Mouse (Mus musculus): ENCODE results near the gene Hdac11.
"Not testable (repeated sequence)": the region's sequence is repeated elsewhere in the genome, so short reads cannot be mapped to it uniquely, and the experiment has no call there.

The Hdac11 gene

DNA sequence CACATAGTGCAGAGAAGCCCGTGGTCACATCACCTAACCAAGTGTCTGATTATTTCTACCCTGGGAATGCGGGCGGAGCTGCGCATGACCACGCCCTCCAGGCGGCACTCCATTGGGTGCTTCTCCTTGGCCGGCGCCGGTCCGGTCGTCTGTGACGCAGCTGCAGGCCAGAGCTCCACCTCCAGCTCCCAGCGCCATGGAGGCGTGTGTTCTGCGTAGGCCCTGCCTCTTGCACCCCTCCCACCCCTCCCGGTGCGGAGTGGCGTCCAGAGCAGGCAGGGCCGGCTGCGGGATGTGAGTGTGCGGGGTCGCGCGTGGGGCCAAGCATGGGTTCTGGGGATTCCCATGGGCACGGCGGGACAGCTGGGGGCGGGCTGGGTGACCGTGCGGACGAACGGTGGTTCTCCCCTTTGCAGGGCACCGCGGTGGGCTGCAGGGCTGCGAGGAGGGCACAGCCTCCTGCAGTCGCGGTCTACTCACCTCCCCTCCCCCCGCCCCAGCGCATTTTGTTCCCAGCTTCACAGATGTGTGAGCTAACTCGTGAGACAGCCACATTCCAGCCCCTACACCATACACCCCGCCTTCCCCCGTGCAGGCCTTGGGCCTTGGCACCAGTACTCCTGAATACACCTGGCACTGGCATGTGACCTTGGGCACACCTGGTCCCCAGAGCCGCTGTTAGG, at the start of gene Hdac11:
Gene Hdac11, plus strand, starts transcription at position 112 of the 683 bp plus-strand sequence.
- peak; percentile 94 to 96 for DNase-seq

DNA sequence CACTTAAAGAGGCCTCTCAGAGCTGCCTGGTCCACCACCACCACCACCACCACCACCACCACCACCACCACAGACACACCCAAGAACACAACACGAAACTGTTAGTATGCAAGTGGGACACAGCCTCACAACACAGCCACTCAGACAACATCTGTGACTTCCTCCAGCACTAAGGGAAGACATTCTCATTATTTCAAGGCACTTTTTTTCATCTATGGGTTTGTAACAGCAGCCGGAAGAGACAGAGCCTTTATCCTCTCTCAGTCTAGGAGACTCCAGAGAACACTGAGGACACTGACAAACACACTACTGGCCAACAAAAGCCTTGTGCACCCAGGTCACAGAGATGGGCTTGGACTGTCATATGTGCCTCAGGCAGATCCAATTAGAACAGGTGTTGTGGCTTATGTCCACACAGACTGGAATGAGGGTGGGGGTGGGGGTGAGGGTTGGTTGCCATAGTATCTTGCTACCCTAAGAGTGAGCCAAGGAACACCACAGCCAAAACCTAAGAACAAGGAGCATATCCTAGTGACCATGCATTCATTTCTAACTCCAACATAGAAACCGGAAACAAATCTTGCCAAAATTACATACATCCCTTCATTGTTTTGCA, 48.1 kb upstream of the Hdac11 start:
- DNase-seq: no peak

DNA sequence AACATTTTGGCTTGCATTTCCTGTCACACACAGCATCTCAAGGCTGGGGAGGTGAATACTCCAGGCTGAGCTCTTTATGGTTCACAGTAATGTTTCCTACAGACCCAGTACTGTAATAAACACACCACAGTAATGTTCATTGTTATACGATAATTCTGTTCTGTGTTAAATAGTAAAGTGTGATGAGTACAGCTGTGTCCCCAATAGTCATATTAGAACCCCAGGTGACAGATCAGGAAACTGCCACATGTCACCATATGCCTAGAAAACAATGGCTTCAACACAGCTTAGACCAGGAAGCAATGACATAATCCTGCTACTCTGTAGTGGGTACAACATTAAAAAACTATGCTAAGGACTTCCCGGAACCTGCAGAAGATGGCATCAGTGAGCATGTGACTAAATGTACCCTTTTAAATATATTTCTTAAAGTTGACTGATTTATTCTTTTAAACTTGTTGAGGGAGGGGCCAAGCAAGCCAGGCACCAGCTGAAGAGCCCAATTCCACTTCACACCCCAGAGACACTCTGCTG, 47.5 kb upstream of the Hdac11 start:
- no peak for DNase-seq

DNA sequence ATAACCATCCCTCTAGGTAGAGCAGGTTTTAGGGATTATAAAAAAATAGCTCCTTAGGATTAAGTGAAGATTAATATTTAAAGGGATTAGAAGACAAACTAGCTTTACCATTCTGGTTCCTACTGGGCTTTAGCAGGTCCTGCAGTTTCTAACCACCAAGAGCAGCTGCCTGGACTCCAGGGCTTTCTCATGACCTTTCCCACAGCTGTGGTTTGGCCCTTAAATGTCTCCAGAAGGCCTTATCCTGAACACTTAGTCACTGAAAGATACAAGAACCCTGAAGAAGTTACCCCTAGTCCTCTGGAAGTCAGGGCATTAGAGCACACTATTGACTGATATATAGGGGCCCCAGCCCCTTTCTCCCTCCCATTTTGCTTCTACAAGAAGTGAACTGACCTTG, 47.0 kb upstream of the Hdac11 start:
- DNase-seq: no peak

DNA sequence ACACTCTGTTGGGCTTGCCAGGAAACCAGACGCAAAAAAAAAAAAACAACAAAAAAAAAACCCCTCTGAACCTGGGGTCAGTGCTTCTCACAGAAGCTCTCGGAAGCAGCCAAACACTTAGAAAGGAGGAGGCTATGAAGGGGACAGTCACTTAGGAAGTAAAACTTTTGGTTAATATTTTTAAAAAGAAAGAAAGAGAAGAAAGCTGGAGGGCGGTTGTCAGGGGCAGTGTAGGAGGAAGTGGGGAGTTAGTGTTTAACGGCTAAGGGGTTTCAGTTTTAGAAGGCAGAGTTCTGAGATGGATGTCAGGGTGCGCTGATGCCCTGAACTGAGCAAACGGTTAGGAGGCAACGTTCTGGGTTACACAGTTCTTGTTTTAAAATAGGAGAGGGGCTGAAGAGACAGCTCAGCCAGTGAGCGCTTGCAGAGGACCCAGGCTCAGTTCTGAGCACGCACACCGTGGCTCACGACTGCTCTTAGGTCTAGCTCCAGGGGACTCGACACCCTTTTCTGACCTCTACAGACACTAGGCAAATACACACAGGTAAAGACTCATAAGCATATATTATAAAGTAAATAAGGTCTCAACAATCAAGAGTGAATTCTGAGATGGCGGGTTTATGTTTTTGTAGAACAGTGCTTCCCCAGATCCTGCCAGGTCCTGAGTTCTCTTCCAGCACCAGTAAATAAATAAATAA, 46.0 kb upstream of the Hdac11 start:
- DNase-seq: no peak

DNA sequence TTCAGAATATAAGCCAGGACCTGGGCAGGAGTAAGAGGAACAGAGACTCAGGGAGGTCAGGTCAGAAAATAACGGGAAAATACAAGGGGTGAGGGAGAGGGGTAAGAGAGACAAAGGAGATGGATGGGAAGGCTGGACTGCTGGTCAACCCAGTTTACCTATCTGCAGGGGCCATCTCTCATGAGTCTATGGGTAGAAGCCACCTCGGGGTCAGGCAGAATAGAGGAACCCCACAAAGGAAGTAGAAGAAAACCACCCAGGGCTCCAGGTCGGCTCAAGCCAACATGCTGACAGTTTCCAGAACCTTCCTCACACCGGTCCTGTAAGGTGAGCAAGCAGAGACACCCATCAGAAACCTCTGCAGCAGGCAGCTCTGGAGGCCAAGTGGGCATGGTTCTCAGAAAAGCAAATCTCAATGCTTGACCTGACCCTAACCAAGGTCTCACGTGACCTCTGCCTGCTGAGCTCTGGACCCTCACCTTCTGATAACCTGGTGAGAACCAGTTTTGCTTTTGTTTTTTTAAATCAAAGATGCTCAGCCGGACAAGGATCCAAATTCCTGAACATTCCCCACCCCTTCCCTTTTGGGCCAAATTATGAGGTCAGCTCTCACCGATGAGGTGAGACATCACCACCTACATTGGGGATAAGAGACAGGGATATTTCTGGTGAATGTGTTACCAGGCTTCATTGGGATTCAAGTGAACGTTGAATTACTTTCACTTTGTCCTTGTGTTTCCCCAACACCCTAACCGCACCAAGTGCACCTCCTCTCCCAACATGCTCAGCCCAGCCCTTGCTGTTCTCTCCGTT, 45.1 kb upstream of the Hdac11 start:
- DNase-seq: no peak

DNA sequence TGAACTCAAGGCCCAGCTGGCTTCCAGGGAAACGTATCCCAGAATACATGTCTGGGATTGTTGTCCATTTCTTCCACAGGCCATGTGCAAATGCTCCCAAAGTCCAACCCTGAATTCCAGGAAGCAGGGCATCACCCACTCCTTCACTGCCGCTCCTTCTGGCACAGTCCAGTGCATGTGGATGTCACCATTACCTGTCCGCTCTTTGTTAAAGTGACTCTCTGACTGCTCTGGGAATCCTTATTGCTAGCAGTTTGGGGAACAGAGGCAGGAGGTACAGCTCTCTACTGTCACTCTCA, 44.6 kb upstream of the Hdac11 start:
- no peak for DNase-seq

DNA sequence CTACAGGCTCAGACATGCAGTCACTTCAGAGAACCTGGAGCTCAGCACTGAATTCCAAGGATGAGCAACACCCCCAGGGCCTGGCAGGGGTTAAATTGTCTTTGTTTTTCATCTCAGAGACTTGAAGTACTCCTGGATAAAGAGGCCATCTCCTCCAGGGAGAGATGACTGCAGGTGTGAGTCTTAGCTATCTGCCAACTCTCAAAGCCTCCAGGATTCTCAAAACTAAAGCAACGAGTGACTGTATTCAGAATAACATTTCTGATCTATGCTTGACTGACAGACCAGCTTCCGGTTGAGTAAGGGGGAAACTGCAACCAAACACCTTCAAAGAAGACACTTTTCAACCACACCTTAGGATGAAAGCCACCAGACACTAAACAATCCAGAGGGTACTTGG, 41.7 kb upstream of the Hdac11 start:
- no peak for DNase-seq

DNA sequence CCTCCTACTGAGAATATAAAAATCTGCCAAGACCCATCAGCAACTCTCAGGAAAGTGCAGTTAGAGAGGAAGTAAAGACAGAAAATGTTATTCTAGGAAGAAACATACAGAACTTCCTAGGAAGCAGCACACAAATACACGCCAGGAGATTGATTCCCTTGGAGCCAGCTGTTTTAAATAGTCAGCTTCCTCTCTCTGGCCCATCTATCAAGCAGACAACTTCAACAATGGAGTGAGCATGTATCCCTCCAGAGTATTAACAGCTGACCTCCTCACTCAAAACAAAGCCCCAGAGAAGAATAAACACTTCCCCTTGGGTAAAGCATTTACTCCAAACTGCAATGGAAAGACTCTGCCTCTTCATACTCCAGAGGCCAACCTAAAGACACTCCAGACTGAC, 41.3 kb upstream of the Hdac11 start:
- DNase-seq: no peak

DNA sequence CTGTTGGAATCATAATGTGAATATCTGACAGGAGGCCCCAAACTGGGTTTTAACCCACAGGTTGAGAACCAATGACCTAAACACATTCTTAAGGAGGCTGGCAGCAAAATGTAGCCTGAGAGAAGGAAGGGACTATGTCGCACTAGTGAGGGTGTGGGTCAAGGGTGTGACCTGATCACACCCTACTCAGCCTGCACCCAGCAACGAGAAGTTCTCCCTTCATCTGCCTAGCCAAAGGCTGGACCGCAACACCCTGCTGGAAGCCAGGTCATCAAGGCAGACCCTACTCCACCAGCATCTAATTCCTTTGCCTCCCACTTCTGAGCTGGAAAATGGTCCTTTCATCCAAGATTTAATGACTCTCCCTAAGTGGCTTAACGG, 40.6 kb upstream of the Hdac11 start:
- no peak for DNase-seq

DNA sequence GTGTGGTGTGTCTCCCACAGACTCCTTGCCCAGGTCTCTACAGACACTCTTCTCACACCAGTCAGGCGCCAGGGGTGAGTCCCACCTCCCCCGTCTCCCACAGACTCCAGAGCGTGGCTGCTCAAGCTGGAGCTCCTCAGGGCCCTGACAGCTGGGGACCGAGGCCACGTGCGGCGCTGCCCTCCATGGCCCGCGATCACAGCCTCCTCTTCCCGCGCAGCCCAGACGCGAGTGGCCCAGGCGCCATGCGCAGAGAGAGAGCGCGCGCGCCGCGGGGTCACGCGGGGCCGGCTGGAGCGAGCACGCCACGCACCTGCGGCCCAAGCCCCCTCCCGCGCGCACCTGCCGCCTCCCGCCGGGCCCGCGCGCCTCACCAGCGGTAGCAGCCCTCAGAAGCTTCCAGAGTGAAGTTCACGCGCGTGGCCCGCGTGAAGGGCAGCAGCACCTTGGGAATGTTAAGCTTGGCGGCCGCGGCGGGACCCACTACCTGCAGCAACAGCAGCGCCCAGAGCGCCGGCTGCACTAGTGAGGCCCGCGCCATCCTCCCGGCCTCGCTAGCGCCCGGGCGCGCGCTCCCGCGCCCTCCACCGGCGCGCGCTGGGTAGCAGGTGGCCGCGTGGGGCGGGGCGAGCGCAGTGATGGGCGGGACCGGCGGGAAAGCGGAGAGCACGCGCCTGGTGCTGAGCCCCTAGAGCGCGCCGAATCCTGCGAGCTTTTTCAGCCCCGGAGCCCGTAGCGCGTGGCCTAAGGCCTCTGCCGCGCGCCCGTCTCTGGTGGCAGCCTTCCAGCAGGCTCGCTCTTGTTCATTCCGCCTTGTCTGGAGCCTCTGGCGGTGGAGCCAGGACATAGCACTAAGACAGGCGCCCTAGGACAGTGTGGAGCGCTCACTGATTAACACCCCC, 40.0 kb upstream of the Hdac11 start, which contains the start of gene Nup210:
Gene Nup210, minus strand, starts transcription at position 586 of the 902 bp plus-strand sequence.
- DNase-seq: peak; percentile 96 to 97

DNA sequence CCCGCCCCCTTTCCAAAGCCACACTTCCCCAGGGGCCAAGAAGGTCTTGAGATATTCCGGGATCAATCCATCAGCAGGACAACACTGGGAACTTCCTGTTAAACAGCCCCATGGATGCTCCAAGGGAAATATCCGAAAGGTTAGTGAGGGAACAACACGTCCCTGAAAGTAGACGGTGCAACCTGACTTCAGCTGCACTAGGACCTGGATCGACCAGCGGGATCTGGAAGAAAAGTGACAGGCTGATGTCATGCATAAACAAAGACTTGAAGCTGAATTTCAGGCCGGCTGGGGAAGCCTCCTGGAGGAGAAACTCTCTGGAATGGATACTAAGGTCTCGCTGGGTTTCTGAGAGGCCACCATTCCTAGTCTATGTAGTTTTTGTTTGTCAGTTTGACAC, 39.3 kb upstream of the Hdac11 start:
- no peak for DNase-seq

DNA sequence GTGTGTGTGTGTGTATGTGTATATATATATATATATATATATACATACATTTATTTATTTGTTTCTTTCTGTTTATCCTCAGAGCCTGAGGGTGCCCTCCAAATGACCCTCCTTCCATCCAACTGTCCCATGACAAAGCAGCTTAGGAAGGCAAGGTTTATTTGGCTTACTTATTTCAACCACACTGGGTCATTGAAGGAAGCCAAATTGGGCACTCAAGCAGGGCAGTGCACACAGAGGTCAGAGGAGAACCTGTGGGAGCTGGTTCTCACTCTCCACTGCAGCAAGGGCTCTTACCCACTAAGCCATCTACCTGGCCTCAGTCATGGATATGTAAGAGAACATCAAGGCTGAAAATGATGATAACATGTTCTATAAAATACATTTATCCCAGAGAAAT, 37.9 kb upstream of the Hdac11 start:
- peak; percentile 59 to 63 for DNase-seq

DNA sequence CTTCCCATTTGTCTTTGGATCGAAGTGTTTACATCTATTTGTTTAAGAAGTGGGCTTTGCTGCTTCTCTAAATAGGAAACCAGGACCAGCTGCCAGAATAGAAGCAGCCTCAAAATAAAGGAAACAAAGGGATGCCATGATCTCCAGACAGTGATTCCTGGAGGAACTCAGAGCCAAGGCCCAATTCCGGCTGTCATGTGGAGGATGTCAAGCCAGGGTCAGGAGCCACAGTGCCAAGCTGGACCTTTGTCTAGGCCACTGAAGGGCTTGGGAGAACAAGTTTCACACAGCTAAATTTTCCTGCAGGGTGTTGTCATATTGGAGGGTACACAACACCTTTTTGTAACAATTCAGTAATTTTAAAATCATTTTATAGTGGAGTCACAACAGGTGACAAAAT, 36.3 kb upstream of the Hdac11 start:
- DNase-seq: no peak

DNA sequence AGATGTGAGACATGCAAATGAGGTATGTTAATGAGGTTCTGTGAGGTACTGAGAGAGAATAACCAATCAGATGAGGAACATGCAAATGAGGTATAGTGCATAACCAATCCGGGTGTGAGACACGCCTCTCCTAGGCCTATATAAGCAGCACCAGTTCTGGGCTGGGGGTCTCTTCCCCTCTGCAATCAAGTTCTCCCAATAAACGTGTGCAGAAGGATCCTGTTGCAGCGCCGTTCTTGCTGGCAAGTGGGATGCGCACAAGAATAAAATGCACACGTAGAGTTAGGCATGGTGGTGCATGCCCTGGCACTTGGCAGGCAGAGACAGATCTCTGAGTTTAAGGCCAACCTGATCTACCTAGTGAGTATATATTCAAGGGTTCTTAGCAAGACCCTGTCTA, 35.4 kb upstream of the Hdac11 start:
- not testable (repeated sequence) for DNase-seq

DNA sequence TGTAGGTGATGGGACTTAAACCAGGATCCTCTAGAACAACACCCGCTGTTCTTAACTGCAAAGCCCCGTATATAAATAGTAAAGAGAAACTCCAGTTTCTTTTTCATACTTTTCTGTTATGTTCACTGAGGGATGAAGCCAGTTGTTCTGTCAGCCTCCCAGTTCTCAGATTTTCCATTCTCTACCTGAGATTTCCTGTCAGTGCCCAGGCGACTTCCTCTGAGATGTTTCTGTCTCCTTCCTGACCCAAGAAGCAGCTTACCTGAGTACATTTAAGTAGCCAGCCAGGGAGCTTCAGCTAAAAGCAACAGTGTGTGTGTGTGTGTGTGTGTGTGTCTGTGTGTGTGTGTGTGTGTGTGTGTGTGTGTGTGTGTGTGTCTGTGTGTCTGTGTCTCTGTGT, 33.0 kb upstream of the Hdac11 start:
- DNase-seq: no peak

DNA sequence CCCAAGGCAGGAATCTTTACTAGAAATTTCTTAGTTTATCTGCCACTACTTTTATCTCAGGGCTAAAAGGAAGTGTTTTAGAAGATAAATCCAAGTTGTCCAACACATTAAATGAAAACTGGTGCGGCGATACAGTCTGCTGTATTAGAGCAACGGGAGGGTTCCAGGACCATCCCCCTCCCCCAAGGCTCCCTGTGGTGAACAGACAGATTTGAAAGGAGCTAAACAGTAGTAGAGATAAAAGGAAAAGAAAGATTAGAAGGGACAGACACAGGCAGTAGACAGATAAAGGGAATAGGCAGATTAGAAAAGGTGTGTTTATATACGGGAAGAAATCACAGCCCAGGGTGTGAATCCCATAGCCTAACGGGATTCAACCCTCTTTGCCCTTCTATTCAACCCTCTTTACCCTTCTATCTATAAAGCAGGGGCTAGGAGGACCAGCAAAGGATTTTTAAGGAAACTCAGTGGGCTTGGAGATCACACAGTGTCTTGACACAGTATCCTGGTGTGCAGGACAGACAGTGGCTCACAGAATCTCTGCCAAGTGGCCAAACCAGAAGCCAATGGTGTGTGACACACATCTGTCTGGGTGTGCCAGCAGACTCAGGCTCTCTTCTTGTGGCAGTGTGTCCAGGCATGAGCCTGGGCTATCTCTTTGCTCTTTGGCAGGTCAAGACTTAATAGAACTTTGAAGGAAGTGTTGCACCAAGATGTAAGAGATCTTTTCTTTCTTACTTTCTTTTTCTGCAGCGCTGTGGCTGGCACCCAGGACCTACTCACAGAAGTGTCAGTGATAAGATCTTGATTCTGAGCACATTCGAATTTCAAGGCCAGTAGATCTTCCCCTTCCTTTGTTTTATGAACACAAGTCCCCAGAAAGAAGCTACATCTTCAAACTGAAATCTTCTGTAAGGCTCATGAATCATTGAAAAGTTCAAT, 31.9 kb upstream of the Hdac11 start:
- no peak for DNase-seq

DNA sequence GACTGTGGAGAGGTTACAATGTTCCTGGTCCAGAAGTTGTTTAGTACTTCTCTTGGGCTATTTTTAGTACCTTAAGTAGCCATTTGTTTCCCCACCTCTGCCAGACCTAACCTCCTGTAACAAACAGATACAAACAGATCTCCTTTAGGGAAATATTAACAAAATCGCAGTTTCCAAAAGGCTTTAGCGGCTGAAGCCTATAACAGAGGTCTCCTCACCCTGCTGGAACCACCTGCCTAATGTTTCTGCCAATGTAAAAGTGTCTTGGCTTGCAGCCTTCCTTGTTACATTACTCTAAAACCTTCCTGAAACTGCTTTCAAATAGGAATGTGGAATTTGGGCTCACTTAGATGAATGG, 31.3 kb upstream of the Hdac11 start:
- DNase-seq: peak in 1 of 2 experiments; percentile 60

DNA sequence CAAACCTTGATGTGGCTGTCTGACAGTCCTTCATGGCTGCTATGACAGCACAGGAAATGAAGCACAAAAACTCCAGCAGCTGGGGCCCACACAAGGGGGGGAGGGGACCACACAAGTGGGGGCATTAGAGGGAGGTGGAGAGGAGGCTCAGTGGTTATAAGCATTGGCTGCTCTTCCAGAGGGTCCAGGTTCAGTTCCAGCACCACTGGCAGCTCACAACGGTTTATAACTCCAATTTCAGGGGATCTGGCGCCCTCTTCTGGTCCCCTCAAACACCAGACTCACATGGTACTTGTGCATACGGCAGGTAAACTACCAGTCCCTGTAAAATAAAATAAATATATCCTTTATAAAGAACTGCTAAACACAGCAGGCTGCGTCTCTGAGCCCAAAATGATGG, 27.5 kb upstream of the Hdac11 start:
- no peak for DNase-seq

DNA sequence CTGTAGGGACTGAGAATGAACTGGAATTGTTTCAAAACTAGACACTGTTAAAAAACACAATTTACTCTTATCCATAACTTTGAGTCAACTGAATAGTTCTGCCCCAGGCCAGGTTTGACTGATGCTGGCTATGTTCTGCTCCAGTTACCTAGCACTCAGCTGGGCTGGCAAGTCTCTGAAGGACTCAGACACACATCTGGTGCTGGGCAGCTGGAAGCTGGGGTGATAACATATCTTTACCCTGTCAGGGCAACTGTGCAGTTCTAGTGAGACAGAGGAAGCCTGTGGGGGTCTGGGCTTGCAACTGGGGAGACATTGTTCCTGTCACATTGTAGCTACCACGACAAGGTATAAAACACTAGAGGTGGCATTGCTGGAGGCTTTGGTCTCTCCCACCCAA, 25.6 kb upstream of the Hdac11 start:
- no peak for DNase-seq

DNA sequence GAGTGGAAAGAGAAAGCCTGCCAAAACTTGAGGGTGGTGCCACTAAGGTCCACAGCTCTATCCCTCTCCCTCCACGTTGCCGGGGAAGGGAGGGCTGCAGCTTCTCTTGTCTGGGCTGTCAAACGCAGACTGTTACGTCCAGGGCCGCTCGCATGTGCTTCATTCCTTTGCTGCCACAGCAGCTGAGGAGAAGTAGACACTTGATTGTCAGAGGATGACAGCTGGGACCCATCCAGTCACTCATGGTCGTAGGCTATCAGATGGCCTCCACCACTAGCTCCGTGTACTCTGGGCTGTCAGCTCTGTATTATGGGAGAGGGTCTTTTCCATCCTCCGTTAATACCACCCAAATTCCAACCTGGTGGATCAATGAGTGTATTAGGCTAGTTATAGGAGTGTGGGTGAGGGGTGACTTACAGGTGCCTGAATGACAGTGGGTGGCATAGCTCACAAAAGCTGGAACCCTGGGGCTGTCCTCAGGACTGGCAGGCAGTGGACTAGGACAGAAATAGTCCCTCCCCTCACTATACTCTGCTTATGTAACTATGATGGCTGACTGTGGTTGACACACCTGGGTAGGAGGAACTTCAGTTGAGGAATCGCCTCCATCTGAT, 19.0 kb upstream of the Hdac11 start:
- DNase-seq: no peak

Data from kidney, adult 8-10 months (tissue).